Mouse (Mus musculus) liver, embryonic 16.5 days (tissue): ENCODE measurements around the gene Acsf2. TPM values are rescaled to one million over a fixed set of nuclear protein-coding genes. Genes with fewer than 3 reads are reported as not detected.

Experiments used
- ATAC-seq: fragments of 200-750 bp; cut with Nextera tagmentation; 2 replicates; pipeline ENCODE4 v1.8.0; 2017; ENCODE audit warnings: low read depth, mild to moderate bottlenecking, moderate number of reproducible peaks, moderate library complexity
- H3K27ac ChIP-seq: fragments of 300-500 bp; sonication (generic); 2 replicates; pipeline ENCODE4 v1.5.1; 2014; ENCODE audit warnings: mild to moderate bottlenecking, low read length
- H3K27me3 ChIP-seq: fragments of 300-500 bp; sonication (generic); 2 replicates; pipeline ENCODE4 v1.6.1; 2014; ENCODE audit warnings: low read depth, low read length, mixed read lengths; ENCODE audit not compliant: control insufficient read depth, insufficient read depth
- H3K36me3 ChIP-seq: fragments of 300-500 bp; sonication (generic); 2 replicates; pipeline ENCODE4 v1.6.1; 2014; ENCODE audit warnings: mild to moderate bottlenecking; ENCODE audit not compliant: control insufficient read depth, insufficient read depth
- H3K4me1 ChIP-seq: fragments of 300-500 bp; sonication (generic); 2 replicates; pipeline ENCODE4 v1.6.1; 2014; ENCODE audit warnings: low read depth, low read length, mixed read lengths; ENCODE audit not compliant: control insufficient read depth
- H3K4me2 ChIP-seq: fragments of 300-500 bp; sonication (generic); 2 replicates; pipeline ENCODE4 v1.6.1; 2014; ENCODE audit warnings: low read depth, low read length, mixed read lengths
- H3K4me3 ChIP-seq: fragments of 300-500 bp; sonication (generic); 2 replicates; pipeline ENCODE4 v1.5.1; 2014; ENCODE audit warnings: low read depth, mild to moderate bottlenecking, low read length
- H3K9ac ChIP-seq: fragments of 300-500 bp; sonication (generic); 2 replicates; pipeline ENCODE4 v1.6.1; 2014; ENCODE audit warnings: low read depth, low read length
- H3K9me3 ChIP-seq: fragments of 300-500 bp; sonication (generic); replicated peaks from 2 replicates; pipeline ENCODE4 v1.6.1; 2016; ENCODE audit warnings: low read length; ENCODE audit not compliant: control insufficient read depth
- WGBS: fragments of 180-500 bp; shearing (Covaris S2); extraction: QIAGEN DNeasy Blood & Tissue Kit; methylation state at CpG from one replicate; pipeline ENCODE4 v1.1.7; 2014; ENCODE audit not compliant: insufficient replicate concordance; 5-methylcytosine and 5-hydroxymethylcytosine counted together
- polyA plus RNA-seq: library from polyadenylated mRNA; unstranded; fragments of >200 nt; fragmentation: Nextera tagmentation; extraction: Ambion mirVana; gene quantifications from 2 replicates; pipeline ENCODE4 v1.2.1, GENCODE M21; 2015

Acsf2 gene
- polyA plus RNA-seq, 1 experiment from 2014 or later: 1.4 TPM

GRCm38 (mm10) chr11:94610744-94611740 lies 9.4 kb upstream of the Acsf2 start:
- no peak for ATAC-seq
- no peaks in the 10 kb centered on the region for H3K9me3 ChIP-seq
- 39% methylated on average over 4 of the region's 4 CpGs for WGBS
- H3K4me3 ChIP-seq: no peak overlapping the region
- no peak overlapping the region for H3K4me2 ChIP-seq
- no peaks in the 10 kb centered on the region for H3K4me1 ChIP-seq
- H3K9ac ChIP-seq: no peak overlapping the region
- H3K27ac ChIP-seq: no peak overlapping the region
- no peaks in the 10 kb centered on the region for H3K36me3 ChIP-seq
- H3K27me3 ChIP-seq: no peaks in the 10 kb centered on the region

GRCm38 (mm10) chr11:94602356-94602955 lies 785 bp upstream of the Acsf2 start:
- 66% methylated on average over 11 of the region's 11 CpGs for whole genome bisulfite sequencing
- H3K27me3 ChIP-seq: no peaks in the 10 kb centered on the region
- H3K27ac ChIP-seq: no peak overlapping the region
- no peak for ATAC-seq
- no peak overlapping the region for H3K4me3 ChIP-seq
- H3K9ac ChIP-seq: no peak overlapping the region
- H3K4me1 ChIP-seq: peaks cover 5% of the 10 kb centered on the region; the same call in 1 of the 2 replicates
- H3K4me2 ChIP-seq: peak overlapping the region; percentile 63; the same call in 1 of the 2 replicates
- H3K36me3 ChIP-seq: no peaks in the 10 kb centered on the region
- H3K9me3 ChIP-seq: no peaks in the 10 kb centered on the region

DNA sequence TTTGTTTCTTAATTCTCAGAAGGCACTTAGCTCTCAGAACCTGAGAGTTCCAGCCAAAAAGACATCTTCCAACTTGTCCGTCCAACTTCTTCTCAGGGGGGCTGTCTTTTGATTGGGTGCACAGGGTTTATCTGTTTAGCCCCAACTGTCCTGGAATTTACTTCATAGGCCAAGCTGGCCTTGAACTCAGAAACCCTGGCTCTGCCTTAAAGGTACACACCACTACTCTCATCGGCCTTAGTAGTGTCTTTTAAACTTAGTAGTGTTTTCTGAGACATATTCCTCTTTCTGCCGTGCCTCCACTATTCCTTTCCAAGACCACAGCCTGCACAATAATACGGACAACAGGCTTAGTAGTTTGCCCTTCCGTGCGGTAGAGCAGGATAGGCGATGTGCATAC lies 1.2 kb downstream of the Acsf2 start:
- no peak for ATAC-seq
- Histone ChIP-seq H3K9ac (no peak overlapping the region), H3K36me3 (no peaks in the 10 kb centered on the region), H3K4me1 (peaks cover 5% of the 10 kb centered on the region; the same call in 1 of the 2 replicates), H3K4me2 (no peak overlapping the region), H3K27me3 (no peaks in the 10 kb centered on the region), H3K27ac (no peak overlapping the region), H3K4me3 (no peak overlapping the region), H3K9me3 (no peaks in the 10 kb centered on the region)
- 70% methylated on average over 7 of the region's 7 CpGs for WGBS

GRCm38 (mm10) chr11:94598437-94599120 lies 3.1 kb downstream of the Acsf2 start:
- WGBS: 60% methylated on average over 6 of the region's 6 CpGs
- H3K9ac ChIP-seq: no peak overlapping the region; the same call in 1 of the 2 replicates
- no peaks in the 10 kb centered on the region for H3K27me3 ChIP-seq
- no peak for ATAC-seq
- H3K4me2 ChIP-seq: no peak overlapping the region
- H3K9me3 ChIP-seq: no peaks in the 10 kb centered on the region
- H3K4me1 ChIP-seq: peaks cover 5% of the 10 kb centered on the region; the same call in 1 of the 2 replicates
- no peaks in the 10 kb centered on the region for H3K36me3 ChIP-seq
- no peak overlapping the region for H3K4me3 ChIP-seq
- peak overlapping the region; percentile 19; the same call in 1 of the 2 replicates for H3K27ac ChIP-seq

GRCm38 (mm10) chr11:94597319-94597718 lies 4.4 kb downstream of the Acsf2 start:
- 73% methylated on average over 4 of the region's 4 CpGs for WGBS
- ATAC-seq: no peak
- H3K9ac ChIP-seq: no peak overlapping the region
- H3K27ac ChIP-seq: no peak overlapping the region
- H3K9me3 ChIP-seq: no peaks in the 10 kb centered on the region
- H3K27me3 ChIP-seq: no peaks in the 10 kb centered on the region
- no peaks in the 10 kb centered on the region for H3K36me3 ChIP-seq
- H3K4me3 ChIP-seq: no peak overlapping the region
- H3K4me1 ChIP-seq: peaks cover 5% of the 10 kb centered on the region; the same call in 1 of the 2 replicates
- H3K4me2 ChIP-seq: no peak overlapping the region

DNA sequence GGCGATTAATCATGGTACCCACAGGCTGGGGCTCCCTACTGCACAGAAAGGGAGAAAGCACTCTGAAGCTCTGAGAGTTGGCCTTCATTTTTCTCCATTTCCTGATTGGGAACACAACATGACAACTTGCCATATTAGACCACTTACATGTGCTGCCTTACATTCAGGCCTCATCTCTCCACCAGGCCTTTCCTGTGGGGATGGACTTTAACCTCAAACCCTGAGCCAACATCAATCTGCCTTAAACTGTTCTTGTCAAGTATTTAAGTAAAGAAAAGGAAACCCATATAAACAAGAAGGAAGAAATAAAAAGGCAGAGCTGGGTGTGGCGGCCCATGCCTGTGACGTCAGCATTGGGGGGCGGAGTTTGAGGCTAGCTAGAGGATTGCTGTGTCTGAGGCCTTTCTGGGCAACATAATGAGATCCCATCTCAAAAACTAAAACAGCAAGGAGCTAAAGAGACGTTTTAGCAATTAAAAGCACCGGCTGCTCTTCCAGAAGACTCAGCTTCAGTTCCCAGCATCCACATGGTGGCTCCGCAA lies 5.3 kb downstream of the Acsf2 start:
- ATAC-seq: no peak
- Histone ChIP-seq H3K4me2 (no peak overlapping the region), H3K4me3 (no peak overlapping the region), H3K4me1 (peaks cover 5% of the 10 kb centered on the region; the same call in 1 of the 2 replicates), H3K9ac (no peak overlapping the region), H3K36me3 (no peaks in the 10 kb centered on the region), H3K27me3 (no peaks in the 10 kb centered on the region), H3K9me3 (no peaks in the 10 kb centered on the region), H3K27ac (no peak overlapping the region)
- 54% methylated on average over 7 of the region's 7 CpGs for WGBS

- Histone ChIP-seq H3K9me3 (no peaks in the 10 kb centered on the region), H3K27ac (no peak overlapping the region), H3K36me3 (no peaks in the 10 kb centered on the region), H3K4me2 (no peak overlapping the region), H3K4me3 (no peak overlapping the region), H3K4me1 (no peaks in the 10 kb centered on the region; the same call in none of the 2 replicates), H3K27me3 (no peaks in the 10 kb centered on the region), H3K9ac (no peak overlapping the region)
- ATAC-seq: no peak
- WGBS: 50% methylated on average over 6 of the region's 6 CpGs
Measured at GRCm38 (mm10) chr11:94587511-94587910, 14.2 kb downstream of the Acsf2 start.

DNA sequence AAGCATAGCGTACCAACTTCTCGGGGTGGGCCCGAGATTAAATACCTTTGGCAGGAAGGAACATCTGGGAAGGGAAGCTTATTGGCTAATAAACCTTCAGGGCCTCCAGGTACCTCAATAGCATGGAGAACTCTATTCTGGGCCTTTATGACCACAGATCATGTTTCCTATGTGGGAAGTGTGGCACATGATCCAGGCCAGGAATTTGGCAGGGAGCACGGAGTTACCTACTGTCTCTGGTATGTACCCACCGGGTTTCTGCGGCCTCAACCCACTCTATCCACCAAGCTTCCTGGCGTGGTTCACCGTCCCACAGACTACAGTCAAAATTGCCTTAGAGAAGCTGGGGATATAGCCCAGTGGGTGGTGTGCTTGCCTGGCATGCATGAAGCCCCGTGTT lies 16.6 kb downstream of the Acsf2 start:
- H3K9ac ChIP-seq: no peak overlapping the region
- H3K27me3 ChIP-seq: no peaks in the 10 kb centered on the region
- no peak overlapping the region for H3K27ac ChIP-seq
- no peaks in the 10 kb centered on the region; the same call in 1 of the 2 replicates for H3K4me1 ChIP-seq
- 77% methylated on average over 9 of the region's 9 CpGs for WGBS
- H3K4me3 ChIP-seq: no peak overlapping the region
- ATAC-seq: no peak
- no peaks in the 10 kb centered on the region for H3K36me3 ChIP-seq
- H3K4me2 ChIP-seq: no peak overlapping the region
- H3K9me3 ChIP-seq: no peaks in the 10 kb centered on the region
